Mouse (Mus musculus) cerebellum, adult 11 months (tissue): ENCODE results near the gene Rfx1.
A peak's percentile ranks its signal among the peaks of the same experiment; 100 is the strongest.

Source experiments
- DNase-seq: peaks from one replicate; pipeline ENCODE4 v3.0.0; 2022

The Rfx1 gene

DNA sequence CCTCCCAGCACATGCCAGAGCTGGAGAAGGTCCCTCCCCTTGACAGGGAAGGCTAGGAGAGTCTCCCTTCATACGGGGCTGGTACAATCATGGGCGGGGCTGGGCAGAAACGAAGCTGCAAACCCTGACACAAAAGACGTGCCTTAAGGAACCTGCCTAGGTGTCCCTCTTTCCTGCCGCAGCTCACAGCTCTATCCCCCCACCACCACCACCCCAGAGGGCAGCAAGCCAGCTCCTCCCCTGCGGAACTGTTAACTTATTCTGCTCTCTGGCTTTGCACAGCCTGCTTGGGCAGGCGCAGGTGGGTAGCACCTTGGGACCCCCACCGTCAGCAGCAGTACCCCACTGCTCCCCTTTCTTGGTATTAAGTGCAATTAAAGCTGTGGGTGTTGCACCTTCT, 29.4 kb downstream of the Rfx1 start:
- DNase-seq, result no peak

DNA sequence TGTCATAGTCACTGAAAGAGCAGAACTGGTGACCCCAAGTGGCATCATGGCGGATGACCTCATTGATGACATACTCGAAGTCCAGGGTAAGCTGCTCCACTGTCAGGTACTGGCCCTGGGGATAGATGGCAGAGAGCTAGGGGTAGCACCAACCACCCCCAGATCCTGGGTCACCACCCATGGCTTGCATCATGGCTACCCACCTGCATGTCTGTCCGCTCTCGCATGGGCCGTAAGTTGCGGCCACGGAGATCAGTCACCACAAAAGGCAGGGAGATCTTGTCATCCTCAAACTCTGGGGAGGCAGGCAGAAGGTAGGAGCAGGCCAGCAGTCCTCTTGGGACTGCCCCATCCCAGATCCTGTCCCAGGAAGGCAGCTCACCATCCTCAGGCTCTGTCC, 31.7 kb downstream of the Rfx1 start:
- DNase-seq, result no peak

DNA sequence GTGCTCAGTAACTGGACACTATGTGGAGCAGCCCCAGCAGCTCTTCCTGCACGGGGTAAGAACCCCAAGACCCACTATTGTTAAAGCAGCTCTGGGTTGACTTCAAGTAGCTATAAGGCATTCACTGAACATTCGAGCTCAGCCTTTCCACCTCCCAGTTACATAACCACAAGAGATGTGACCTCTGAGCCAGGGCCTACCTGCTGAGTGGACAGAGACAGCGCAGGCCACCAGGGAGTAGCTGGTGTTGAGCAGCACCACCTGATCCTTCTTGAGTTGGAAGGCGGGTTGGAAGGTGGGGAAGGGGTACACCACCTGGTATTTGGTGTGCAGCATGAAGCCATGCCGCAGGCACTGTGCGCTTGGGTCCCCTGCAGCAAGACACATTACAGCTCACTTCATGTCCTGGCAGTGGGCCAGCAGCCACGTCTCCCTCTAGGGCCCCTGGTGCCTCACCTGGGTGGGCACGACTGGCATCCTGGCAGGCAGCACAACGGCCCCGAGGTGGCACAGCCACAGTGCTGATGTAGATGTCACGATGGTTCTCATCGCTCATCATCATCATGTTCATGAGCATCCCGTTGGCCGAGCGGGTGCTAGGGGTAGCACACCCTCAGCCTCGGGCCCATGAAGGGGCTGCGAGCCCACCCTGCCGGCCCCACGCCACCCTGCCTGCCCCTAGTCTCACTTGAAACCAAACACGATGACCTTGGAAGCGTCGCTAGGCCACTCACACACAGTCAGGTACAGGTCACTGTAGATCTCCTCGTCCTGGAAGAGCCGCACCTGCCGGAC, 35.0 kb downstream of the Rfx1 start:
- no peak for DNase-seq

DNA sequence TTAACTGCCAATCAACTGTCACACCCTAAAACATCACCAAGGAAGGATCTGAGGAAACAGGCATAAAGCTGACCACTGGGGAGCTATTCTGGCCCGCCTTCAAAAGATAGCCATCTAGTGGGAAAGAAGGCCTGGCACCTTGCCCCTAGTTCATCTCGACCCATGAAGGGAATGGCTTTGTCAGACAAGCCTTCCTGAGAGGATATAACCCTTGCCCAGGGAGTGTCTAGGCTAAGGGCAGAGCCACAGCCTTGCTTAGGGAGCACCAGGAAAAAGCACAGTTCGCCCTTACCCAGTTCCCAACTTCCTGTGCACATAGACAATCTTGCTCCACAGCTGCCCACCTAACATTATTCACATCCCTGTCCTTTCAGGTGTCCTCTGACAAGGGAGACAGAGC, 37.0 kb downstream of the Rfx1 start:
- DNase-seq, result no peak

DNA sequence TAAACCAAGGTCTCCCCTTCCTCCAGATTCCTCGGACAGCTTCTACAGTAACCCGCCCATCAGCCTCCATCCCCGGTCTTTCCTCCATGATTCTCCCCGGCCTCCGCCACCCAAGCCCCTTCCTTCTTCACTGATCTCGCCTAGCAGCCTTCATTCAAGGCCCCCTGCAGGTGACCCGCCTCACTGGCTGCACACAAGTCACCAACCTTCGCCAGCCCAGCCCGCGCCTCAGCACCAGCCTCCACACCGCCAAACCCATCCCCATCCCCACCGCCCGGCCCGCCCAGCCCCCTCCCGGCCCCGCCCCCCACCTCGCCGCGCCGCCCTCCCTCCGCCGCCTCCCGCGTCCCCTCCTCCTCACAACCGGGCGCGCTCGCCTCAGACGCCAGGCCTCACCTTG, 37.6 kb downstream of the Rfx1 start:
- peak; percentile 57 for DNase-seq

DNA sequence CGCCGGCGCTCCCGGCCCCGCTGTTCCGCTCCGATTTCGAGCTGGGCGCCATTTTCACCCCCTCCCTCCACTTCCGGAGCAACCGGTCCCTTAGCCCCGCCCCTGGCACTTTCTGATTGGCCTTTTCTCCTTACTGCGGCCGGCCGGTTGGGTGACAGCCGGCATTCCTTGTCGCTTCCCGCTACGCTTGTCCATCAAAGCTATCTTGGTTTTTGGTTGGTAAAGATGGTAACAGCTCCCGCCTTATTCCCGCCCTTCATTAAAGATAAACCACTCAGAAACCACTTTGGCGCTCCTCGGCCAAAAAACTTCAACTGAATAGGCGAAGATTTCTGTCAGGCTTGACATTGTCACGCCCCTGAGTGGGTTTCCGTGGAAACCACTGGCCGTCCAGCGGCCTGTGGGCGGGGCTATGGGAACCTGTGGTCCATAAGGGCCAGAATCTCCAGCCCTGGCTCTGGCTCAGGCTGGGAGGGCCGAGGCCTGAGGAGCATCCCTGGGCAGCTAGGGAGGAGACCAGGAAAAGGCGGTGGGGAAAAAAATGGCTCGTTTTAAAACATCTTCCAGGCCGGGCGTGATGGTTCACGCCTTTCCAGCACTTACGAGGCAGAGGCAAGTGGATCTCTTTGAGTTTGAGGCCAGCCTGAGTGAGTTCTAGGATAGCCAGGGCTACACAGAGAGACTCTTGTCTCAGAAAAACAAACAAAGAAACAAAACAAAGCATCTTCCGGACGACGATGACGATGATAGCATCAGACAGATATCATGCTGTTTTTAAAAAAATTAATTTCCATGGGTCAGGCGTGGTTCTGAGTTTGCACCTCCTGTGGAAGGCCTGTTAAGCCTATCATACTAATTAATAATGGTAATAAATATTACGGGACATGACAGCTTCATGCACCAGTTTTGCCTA, 38.3 kb downstream of the Rfx1 start, which contains the start of gene Dcaf15:
Gene Dcaf15, minus strand, starts transcription at position 72 of the 913 bp plus-strand sequence.
- DNase-seq, result peak; percentile 98

DNA sequence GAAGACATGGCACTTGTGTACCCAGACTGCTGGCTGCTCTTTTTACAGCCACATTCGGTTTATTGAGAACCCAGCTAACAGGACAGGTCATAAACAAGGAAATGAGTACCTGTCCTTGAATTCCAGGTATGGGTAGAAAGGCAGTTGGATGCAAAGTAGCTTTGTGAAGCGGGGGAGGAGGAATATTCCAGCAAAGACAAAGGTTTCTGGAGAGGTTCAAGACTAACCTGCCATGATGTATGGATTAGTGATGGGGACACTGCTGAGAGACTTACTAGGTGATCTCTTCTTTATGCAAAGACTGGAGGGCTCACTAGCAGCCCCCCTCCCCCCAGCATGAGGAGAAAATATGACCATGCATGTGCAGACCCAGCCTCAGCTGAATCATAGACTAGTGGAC, 39.0 kb downstream of the Rfx1 start:
- no peak for DNase-seq

DNA sequence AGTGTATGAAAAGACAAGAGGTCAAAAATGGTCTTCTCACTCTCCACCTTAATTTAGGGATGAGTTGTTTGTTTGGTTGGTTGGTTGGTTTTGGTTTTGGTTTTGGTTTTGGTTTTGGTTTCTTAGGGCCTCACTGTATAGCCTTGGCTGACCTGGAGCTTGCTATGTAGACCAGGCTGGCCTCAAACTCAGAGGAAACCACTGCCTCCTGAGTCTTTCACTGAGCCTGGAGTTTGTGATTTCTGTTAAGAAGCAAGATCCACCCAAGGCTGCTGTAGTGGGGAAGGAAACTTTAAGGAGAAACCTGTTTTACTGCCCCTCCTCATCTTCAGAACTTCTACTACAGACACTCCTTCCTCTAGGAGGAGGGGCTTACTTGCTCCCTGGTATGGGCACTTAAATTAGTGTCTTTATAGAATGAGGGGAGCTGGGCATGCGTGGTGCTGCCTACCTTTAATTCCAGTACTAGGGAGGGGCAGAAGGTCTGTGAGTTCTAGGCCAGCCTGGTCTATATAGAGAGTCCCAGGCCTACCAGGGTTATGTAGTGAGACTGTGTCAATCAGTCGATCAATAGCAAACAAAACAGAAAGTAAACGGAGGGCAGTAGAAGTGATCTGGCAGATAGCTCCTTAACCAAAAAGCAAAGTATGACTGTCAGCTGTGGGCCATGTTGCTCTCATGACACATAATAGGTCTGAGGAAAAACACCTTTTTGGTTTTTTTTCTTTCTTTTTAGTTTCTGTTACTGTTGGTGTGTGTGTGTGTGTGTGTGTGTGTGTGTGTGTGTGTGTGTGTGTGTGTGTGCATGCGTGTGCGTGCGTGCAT, 39.8 kb downstream of the Rfx1 start:
- no peak for DNase-seq

DNA sequence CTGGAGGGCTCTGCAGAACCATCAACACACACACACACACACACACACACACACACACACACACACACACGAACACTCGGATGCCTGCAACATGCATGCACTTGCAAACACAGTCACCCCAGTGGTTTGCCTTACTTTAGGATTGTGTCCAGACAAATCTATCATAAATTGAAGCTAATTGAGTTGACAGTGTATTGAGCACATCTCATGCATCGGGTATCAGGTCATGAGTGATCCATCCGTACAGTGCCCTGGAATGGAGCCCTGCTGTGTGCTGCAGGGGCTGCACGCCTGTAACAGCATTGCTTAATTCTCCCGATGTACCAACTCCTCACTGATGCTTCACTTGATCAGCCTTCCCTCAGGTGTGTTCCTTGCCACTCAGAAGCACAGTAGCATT, 49.0 kb downstream of the Rfx1 start:
- DNase-seq, result no peak

DNA sequence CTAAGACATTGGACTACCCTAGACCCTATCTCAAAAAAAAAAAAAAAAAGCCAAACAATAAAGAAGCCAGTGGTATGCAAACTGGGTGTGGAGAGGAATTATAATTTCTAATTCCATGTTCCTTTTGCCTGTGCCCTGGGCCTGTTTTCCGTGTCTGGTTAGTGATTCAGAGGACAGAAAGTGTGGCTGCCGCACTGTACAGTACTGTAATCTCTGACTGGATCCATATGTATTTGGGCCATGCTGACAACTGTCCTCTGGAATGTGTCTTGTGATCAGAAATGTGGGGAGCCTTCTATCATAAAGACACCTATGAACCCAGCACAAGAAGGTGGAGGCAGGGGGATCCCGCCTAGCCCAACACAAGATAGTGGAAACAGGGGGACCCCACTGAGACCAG, 55.5 kb downstream of the Rfx1 start:
- DNase-seq, result no peak

DNA sequence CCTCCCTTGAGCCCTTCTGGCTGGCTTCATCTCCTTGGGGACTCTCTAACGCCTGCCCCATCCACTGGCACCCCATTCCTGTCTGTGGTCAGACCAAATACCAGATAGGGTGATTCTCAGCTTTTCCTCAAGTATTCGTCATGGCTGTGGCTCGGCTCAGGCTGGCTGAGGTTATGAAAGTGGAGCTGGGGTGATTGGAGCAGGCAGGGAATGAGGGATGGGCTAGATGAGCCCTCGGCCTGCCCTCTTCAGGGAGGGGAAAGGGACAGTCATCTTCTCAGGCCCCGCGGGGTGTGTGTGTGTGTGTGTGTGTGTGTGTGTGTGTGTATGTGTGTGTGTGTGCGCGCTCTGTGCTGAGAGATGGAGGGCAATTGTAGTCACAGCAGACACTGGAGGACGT, 59.0 kb downstream of the Rfx1 start, which contains the start of gene Podnl1:
Gene Podnl1, plus strand, starts transcription at position 334 of the 400 bp plus-strand sequence.
- no peak for DNase-seq

DNA sequence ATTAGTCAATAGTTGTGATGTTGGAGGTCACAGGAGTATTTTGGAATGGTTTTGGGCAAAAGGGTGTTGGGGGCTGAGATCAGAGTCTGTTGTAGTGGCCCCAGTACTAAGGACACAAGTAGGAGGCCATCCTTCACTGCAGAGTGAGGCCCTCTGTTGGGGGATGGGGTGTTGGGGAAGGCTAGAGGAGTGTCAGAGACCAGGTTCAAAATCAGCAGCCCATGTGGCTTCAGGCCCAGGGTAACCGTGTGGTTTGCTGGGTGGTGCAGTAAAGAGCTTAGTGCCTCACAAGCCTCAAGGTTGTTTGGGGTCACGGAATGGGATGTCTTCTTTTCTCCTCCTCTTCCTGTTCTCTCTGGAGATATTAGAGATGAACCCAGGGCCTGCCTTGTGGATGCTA, 60.1 kb downstream of the Rfx1 start:
- DNase-seq, result no peak

DNA sequence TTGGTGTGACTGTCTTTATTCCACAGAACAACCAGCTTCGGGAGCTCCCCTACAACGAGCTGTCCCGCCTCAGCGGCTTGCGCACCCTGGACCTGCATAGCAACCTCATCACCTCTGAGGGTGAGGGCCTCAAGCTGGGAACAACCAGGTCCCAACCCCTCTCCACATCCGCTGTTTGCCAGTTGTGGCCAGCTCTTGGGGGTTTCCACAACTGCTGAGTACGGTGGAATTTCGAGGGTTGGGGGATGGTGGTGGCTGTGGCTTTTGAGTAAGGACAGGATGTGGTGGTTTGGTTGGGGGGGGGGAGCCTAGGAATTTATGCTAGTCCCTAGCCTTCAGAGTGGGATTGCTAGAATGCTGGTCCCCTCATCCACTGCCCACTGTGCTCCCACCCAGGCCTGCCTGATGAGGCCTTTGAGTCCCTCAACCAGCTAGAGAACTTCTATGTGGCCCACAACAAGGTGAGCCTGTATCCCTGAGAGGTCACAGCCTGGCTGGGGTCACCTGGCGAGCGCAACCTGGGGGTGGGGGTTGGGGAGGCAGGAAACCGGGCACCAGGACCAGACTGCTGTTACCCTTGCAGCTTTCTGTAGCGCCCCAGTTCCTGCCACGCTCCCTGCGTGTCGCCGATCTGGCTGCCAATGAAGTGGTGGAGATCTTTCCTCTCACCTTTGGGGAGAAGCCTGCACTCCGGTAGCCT, 60.7 kb downstream of the Rfx1 start:
- DNase-seq, result no peak

DNA sequence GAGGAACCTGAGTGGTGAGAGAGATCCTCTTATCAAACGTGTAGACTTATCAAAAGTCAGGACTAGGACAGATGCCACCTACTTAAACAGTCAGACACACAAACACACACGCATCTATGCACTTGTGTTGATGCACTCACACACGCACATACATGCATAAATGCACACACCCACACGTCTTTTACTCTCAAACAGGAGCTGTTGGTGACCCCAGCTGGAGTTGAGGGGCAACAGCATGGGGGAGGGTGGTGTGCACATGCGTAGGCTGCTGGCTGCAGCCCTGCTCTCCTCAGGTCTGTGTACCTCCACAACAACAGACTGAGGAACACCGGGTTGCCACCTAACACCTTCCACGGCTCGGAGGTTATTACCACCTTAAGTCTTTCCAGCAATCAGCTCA, 61.6 kb downstream of the Rfx1 start:
- no peak for DNase-seq

DNA sequence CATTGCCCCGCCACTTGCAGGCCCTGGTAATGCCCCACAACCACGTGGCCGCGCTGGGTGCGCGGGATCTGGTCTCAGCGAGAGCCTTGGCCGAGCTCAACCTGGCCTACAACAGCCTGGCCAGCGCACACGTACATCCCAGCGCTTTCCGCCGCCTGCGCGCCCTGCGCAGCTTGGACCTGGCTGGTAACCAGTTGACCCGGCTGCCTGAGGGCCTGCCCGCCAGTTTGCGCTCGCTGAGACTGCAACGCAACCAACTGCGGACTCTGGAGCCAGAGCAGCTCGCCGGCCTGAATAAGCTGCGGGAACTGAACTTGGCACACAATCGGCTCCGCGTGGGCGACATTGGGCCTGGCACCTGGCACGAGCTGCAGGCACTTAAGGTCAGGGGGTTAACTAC, 64.2 kb downstream of the Rfx1 start:
- peak; percentile 78 for DNase-seq

DNA sequence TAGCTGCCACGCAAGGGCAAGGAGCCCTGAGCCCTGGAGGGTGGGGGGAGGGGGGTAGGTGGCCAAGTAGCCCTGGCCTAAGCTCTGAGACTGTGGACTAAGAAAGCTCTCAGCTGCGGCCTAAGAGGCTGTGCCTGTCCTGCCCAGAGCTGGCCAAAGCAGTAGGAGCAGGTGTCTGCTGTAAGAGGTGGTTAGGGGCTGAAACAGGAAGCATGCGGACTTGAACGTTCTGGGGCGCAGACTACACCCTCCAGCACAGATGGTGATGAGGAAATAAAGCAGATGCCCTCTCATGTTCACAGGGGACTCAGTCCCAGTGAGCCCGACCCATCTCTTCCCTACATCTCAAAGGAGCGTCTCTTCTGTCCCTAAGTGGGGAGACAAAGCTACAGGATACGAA, 65.6 kb downstream of the Rfx1 start:
- no peak for DNase-seq

DNA sequence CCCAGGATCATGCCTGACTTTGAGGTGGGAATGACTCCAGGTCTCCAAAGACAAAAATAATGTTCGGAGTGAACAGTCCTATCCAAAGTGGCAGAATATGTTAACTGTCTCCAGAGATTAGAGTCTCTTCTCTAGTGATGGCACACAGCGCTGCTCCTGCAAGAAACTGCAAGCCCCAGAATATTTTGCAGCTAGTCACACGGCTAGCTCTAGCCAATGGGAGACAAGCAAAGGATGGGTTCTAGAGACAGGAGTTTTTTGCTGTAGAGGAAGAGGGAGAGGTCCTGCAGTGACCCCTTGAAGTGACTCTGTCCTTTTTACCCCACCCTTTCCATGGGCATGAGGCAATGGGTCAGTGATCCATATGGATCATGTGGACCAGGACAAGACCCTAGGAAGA, 71.2 kb downstream of the Rfx1 start:
- DNase-seq, result no peak

DNA sequence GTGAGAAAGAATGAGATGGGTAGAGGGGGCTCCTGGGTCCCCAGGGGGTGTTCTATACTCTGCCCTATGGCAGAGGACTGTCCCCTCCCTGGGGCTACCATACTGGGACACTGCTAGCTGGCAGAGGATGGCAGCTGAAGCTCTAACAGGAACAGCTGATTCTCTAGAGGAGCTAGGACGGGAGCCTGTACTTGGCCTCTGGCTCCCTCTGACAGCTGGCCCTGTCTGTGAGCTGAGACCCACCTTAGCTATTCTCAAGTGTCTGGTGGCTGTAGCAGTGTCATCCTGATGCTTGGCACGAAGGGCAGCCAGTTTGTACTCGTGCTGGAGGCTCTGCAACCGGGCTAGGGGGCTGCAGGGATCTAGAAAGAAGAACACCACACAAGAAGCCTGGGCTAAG, 74.2 kb downstream of the Rfx1 start:
- no peak for DNase-seq

DNA sequence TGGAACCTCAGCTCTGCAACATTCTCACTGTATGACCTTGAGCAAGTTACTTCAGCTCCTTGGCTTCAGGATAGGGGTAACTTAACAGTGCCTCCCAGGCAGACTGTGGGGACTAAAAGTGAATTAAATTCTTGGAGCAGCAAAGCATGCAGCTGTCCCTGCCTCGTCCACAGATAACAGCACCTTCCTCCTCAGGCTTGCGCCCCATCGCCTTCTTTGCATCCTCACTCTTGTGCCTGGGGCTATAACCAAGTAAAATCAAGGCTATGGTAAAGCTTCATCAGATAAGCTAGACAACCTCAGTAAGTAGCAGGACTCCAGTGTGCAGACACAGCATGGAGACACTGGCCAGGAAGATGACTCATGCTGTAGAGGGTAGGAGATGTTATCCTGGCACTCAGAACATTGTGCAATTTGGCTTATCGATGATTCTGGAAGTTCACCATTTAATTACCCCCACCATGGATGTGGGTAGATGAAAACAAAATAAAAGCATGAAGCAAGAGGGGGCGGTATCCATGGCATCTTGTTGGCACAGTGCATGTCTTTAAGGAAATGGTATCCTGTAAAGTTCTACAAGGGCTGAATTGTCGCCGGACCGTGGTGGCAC, 78.1 kb downstream of the Rfx1 start:
- DNase-seq, result no peak
